Mouse (Mus musculus): ENCODE measurements around the gene Zyg11b.

Gene Zyg11b

DNA sequence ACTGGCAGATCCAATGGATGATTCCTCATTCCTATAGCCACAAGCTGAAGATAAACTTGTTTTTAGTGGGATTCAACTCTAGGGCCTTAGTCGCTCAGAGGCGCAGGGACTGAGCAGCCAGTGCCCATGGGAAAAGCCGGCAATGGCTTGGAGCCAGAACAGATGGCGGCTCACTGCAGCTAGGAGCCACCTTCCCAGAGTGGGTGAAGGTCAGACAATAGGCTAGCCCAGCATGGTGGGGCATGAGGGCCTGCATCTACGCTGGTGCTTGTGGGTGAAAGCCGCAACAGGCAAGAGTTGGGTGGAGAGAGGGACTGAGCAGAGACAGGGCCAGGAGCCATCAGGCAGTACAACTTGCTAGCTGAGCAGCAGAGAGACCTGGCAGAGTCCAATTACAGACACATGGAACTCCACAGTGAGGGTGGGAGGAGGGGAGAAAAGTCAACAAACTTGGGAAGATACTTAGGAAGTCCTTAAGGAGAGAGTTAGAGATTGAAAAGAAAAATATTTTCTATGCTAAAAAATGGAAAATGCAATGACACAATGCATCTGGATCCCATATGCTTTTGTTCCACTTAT lies 104.5 kb downstream of the Zyg11b start:
- DNase-seq (ENCODE audit: low spot score in 2 of 2), result no peak

DNA sequence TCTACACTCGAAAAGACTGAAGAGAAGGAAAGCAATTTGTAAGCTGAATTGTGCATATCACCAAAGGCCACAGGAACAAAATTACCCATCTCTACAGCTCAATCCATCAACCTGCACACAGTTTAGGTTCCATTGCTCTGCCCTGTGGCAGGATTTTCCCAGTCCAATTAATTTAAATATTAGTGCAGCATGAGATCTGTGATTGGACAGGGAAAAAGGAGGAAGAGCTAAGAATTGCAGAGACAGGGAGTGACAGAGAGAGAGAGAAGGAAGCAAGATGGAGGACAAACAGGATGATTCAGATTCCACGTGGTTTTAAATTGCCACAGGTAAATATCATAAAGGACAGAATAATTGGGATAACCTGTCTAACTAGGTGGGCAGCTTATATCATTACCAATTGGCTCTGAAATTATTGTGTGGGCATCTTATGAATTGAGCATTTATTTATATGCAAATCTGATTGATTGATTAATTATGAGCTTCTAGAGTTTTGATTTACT lies 108.0 kb downstream of the Zyg11b start:
- no peak for DNase-seq (ENCODE audit: low spot score in 2 of 2)

DNA sequence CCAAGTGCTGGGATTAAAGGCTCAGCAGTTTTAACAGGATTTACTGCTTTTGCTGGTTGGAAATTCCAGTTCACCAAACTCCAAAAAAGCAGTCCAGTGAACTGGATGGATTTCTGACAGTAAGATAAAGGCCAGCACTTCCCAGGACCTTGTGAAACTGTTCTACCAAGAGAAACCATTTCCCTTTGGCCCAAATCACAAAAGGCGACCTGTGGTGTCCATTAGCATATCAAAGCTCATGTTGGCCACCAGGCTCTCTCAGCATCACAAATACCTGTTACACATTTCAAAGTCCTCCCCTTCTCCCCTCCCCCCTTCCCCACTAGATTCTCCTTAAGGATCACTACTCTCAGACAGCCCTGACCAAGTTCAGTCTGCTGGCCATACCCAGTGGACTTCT lies 118.6 kb downstream of the Zyg11b start:
- no peak for DNase-seq (ENCODE audit: low spot score in 2 of 2)

Measured in urinary bladder, postnatal 36 days (tissue).